Mouse (Mus musculus) granulocyte monocyte progenitor cell, adult 5-6 weeks (primary cell): ENCODE measurements at regions not wholly inside any gene's neighbourhood (a gene's known extent, or its start where the extent isn't known, plus 50 kb on each side); places are given as distances from the start of the nearest gene placed in this dataset.
"Not testable (repeated sequence)": the region's sequence is repeated elsewhere in the genome, so short reads cannot be mapped to it uniquely, and the experiment has no call there.

Experiments used
- ATAC-seq: replicated peaks from 2 replicates; pipeline ENCODE4 v1.8.0; 2016; ENCODE audit warnings: mild to moderate bottlenecking, moderate TSS enrichment, inconsistent platforms; ENCODE audit not compliant: poor library complexity, severe bottlenecking

DNA sequence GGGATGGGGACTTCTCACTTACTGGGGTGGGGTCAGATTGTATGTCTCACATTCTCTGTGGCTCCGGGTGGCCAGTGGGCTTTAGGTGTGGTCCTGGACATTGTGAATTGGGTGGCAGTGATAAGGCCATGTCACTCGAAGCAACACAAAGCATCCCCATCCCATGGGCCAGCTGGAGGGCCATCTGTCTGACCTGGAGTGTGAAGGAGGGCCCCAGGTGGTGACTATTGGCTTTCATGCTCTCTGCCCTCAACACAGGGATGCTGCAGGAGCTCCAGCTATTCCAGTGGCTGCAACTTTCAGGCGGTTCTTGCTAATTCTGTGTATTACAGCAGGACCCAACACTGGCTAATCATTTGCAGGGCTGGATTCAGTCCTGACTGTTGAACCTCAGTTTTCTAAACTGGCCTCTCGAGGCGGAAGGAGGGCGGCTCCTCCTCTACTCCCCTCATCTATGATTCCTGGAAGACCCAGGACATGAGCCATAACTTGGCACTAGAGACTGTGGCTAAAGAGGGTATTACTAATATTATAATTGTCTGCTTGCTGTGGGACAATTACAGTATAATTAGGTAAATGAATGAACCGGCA lies 64.1 kb downstream of the 9530068E07Rik start:
- no peak for ATAC-seq

- peak; percentile 68 for ATAC-seq
Measured at GRCm38 (mm10) chr11:52471128-52471527, 74.9 kb downstream of the 9530068E07Rik start.

DNA sequence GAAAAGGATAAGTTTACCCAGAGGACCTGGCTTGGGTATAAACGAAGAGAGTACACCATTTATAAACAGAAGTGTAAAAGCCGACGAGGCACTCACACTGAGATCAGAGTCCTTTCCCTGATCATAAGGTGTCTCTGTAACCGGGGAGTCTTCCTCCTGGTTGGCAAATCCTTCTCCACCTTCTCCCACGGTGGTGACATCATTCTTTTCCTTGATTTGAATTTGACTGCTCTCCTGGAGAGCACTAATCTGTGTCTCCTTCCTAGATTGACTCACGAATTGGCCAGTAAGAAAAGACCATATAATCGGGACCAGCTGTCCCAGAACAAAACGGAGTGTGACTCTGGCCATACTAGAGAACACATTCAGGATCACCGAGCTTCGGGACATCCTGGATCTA lies 83.9 kb downstream of the 9530068E07Rik start:
- ATAC-seq = not testable (repeated sequence)

DNA sequence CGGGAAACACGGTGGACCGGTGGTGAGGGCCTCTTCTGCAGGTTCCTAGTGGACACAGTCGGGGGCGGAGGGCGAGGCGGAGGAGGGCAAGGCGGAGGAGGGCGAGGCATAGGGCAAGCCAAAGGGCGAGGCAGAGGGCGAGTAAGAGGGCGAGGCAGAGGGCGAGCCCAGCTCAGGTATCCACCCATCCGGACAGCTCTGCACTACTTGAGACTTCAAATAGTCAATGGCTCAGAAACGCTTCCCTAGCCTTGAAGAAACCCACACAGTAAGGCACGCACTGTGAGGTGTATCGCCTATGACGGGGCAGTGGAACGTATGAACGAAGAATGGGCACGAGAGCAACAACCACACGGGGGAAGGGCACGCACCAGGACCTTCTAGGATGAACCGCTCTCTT lies 84.5 kb downstream of the 9530068E07Rik start:
- ATAC-seq = not testable (repeated sequence)

GRCm38 (mm10) chr11:52483534-52483933 lies 87.3 kb downstream of the 9530068E07Rik start:
- not testable (repeated sequence) for ATAC-seq

GRCm38 (mm10) chr11:52488538-52488937 lies 92.3 kb downstream of the 9530068E07Rik start:
- not testable (repeated sequence) for ATAC-seq

DNA sequence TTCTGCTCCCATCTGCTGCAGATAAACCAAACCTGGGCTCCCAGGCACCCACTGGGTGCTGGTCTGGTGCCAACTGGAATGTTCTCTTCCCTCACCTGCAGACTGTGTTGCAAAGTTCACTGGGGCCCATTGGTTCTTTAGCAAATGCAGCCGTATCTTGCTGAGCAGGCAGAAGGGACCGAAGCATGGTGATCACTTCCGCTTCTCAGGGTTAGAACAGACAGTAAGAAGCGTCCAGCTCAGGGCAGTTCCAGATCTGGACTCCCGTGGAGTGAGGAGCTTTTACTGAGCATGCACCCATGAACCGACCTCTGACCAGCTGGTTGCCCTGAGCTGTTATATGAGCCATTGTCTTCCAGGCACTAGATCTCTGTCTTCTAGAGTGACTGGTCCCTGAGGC lies 97.1 kb downstream of the 9530068E07Rik start:
- no peak for ATAC-seq

GRCm38 (mm10) chr11:52496908-52497307 lies 100.7 kb downstream of the 9530068E07Rik start:
- no peak for ATAC-seq

GRCm38 (mm10) chr11:52502759-52503365 lies 106.6 kb downstream of the 9530068E07Rik start:
- no peak for ATAC-seq

GRCm38 (mm10) chr11:52511831-52512297 lies 115.6 kb downstream of the 9530068E07Rik start:
- ATAC-seq = no peak

DNA sequence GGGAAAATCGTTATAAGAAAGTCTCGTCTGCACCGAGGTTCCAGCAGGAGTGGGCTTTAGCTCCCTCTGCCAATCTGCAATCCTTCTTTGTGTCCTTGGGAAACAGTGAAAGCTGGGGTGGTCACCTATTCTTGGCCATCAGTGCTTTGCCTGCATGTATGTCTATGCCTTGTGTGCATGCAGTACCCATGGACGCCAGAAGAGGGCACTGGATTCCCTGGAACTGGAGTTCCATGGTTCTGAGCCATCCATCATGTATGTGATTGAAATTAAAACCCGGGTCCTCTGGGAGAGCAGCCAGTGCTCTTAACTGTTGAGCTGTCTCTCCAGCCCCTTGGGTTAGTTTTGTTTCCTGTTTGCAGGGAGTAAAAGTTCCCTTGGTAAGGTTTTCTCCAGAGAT lies 121.1 kb downstream of the 9530068E07Rik start:
- ATAC-seq = no peak

DNA sequence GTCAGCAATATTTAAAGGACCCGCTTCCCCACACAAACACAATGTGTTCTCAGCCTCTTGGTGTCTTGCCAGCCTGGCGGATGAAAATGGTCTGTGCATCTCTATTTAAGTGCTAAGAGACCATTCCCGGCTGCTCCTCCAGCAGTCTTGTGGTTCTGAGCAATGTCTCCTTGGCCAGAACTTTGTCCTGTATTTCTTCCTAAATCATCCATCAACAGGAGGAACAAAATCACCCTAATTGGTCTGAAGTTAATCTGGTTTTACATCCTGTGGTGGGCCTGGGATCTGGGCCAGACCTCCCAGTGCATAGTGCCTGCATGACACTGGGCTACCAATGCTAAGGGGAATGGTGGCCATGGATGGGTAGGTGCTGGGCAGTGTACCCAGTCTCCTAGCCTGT lies 123.6 kb downstream of the 9530068E07Rik start:
- ATAC-seq = no peak

DNA sequence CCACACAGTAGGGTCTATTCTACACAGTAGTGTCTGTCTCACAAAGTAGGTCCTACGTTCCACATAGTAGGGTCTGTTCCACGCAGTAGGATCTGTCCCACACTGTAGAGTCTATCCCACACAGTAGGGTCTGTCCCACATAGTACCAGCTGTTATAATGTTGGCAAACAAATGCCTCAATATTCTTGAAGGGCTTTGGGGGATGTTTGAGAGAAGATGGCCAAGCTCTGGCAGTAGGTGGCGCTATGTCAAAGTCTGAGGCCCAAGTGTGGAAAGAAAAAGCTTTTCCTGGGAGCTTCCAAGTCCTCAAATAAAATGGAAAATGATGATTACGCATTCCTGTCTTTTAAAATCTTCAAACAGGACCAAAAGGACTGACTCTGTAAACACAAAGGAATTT lies 125.7 kb downstream of the 9530068E07Rik start:
- no peak for ATAC-seq

- no peak for ATAC-seq
Measured at GRCm38 (mm10) chr11:52522384-52522783, 126.2 kb downstream of the 9530068E07Rik start.

DNA sequence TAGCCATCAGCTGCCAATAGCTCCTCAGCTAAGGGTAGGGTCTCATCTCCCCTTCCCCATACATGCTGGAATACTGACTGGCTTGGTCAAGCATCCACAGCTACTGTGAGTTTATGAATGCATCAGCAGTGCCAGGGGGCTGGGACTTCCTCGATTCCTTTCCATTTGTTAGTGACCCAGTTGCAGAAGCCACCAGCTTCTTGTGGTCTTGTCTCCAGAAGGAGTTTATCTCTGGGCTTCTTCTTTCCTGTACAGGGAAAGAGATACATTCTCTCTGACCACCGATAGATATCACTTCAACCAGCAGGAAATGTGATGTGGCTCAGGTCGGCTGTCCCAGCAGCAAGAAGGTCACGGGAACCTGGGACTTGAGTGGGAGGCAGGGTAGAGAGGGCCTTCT lies 127.0 kb downstream of the 9530068E07Rik start:
- ATAC-seq = no peak

- ATAC-seq = no peak
Measured at GRCm38 (mm10) chr11:52523671-52524070, 127.4 kb downstream of the 9530068E07Rik start.

GRCm38 (mm10) chr11:52525446-52525845 lies 129.2 kb downstream of the 9530068E07Rik start:
- no peak for ATAC-seq

DNA sequence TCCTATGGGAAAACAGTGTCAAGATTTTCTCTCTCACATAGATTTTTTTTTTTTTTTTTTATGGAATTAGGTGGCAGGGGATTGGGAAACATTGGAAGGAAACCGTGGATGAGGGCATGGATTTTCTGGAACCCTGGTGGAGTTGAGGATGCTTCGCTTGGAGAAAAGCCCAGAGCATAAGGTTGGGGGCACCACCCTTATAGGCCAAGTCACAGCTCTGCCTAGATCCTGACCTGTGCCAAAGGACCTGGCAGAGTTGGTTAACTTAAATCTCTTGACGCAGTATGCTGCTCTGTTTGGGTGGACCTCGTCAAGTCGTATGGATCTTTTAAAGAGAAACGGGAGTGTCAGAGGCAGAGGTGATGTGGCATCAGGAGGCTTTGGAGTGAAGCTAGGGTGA lies 130.1 kb downstream of the 9530068E07Rik start:
- no peak for ATAC-seq

DNA sequence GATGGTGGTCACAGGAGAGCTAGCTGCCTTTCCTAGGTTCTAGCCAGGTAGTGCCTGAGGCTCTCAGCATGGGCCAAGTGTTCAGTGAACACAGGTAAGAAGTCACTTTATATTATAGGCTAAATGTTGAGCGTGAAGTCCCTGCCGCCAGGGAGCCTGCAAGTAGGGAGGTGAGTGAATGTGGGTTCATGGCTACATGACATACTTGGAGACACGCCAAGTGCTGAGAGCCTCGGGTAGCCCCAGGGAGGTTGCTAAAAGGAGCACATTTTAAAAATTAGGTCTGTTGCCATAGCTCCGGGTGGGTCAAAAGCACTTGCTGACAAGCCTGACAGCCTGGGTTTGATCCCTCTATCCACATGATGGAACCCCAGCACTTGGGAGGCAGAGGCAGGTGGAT lies 137.2 kb downstream of the 9530068E07Rik start:
- no peak for ATAC-seq

- ATAC-seq = no peak
Measured at GRCm38 (mm10) chr11:52534586-52534985, 138.4 kb downstream of the 9530068E07Rik start.

GRCm38 (mm10) chr11:52536211-52536610 lies 140.0 kb downstream of the 9530068E07Rik start:
- ATAC-seq = no peak

DNA sequence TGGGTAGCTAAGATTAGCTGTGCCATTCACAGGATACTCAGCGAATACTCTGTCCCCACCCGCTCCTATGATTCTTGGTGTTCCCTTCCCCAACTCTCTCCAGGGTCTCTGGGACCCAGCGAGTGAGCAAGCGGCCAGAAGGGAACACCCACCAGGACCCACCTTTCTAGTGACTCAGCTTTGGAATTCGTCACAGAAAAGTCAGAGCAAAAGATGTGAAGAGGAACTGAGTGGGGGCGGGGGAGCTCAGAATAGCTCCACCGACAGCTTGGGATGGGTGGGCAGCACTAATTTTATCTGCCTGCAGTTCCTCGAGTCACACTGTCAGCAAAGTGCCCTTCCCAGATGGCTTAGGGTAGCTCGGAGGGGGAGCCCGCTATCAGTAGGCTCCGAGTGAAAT lies 140.6 kb downstream of the 9530068E07Rik start:
- ATAC-seq = no peak
